Mouse (Mus musculus) hindbrain, embryonic 15.5 days (tissue): ENCODE data around the gene Csnk1e. TPM values are rescaled to one million over a fixed set of nuclear protein-coding genes. Genes with fewer than 3 reads are reported as not detected.

Source experiments
- ATAC-seq: fragments of 200-750 bp; cut with Nextera tagmentation; 2 replicates; pipeline ENCODE4 v1.8.0; 2017; ENCODE audit warnings: low read depth, moderate number of reproducible peaks, moderate TSS enrichment; ENCODE audit not compliant: low FRiP score
- H3K27ac ChIP-seq: fragments of 300-500 bp; sonication (generic); replicated peaks from 2 replicates; pipeline ENCODE4 v1.5.1; 2015; ENCODE audit warnings: mild to moderate bottlenecking, inconsistent platforms
- H3K27me3 ChIP-seq: fragments of 300-500 bp; sonication (generic); 2 replicates; pipeline ENCODE4 v1.6.1; 2015; ENCODE audit warnings: control low read depth, inconsistent platforms
- H3K36me3 ChIP-seq: fragments of 300-500 bp; sonication (generic); 2 replicates; pipeline ENCODE4 v1.6.1; 2015; ENCODE audit warnings: control low read depth, inconsistent platforms
- H3K4me1 ChIP-seq: fragments of 300-500 bp; sonication (generic); replicated peaks from 2 replicates; pipeline ENCODE4 v1.6.1; 2015; ENCODE audit warnings: control low read depth, inconsistent platforms
- H3K4me2 ChIP-seq: fragments of 300-500 bp; sonication (generic); 2 replicates; pipeline ENCODE4 v1.6.1; 2015; ENCODE audit warnings: moderate library complexity, mild to moderate bottlenecking, inconsistent platforms
- H3K4me3 ChIP-seq: fragments of 300-500 bp; sonication (generic); 2 replicates; pipeline ENCODE4 v1.5.1; 2015; ENCODE audit warnings: mild to moderate bottlenecking, inconsistent platforms
- H3K9ac ChIP-seq: fragments of 300-500 bp; sonication (generic); 2 replicates; pipeline ENCODE4 v1.6.1; 2015; ENCODE audit warnings: inconsistent platforms
- H3K9me3 ChIP-seq: fragments of 300-500 bp; sonication (generic); 2 replicates; pipeline ENCODE4 v1.6.1; 2016; ENCODE audit warnings: control low read depth, inconsistent platforms
- WGBS: fragments of 180-500 bp; shearing (Covaris S2); methylation state at CpG from one replicate; pipeline ENCODE4 v1.1.7; 2015; 5-methylcytosine and 5-hydroxymethylcytosine counted together
- polyA plus RNA-seq: library from polyadenylated mRNA; unstranded; fragments of >200 nt; fragmentation: Nextera tagmentation; extraction: Ambion mirVana; gene quantifications from 2 replicates; pipeline ENCODE4 v1.2.1, GENCODE M21; 2015

The Csnk1e gene
- polyA plus RNA-seq, 1 experiment from 2014 or later, result 234 TPM

DNA sequence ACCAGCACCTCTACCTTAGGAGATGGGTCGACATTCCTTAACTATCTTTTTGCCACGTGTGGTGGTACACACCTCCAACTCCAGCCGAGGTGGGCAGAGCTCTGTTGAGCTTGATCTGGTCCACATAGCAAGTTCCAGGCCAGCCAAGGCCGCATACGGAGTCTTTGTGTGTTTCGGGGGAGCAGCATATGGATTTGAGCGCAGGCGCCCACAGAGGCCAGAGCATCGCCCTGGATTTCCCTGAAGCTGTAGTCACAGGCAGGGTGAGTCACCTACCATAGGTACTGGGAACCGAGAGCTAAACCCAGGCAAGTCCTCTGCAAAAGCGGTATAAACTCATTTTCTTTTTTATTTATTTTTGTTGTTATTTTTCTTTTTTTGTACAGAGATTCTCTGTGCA lies 23.0 kb downstream of the Csnk1e start:
- no peak overlapping the region for H3K9ac ChIP-seq
- no peak overlapping the region for H3K4me2 ChIP-seq
- no peak overlapping the region for H3K4me3 ChIP-seq
- 0 out of 2 replicates have a peak overlapping the region, but pooled peaks have one; percentile 19 for H3K27ac ChIP-seq
- no peak for ATAC-seq
- WGBS, result 89% methylated on average over 11 of the region's 11 CpGs
- peaks cover 41% of the 10 kb centered on the region for H3K4me1 ChIP-seq
- no peaks in the 10 kb centered on the region for H3K9me3 ChIP-seq
- H3K27me3 ChIP-seq, result no peaks in the 10 kb centered on the region
- peaks cover 56% of the 10 kb centered on the region for H3K36me3 ChIP-seq

GRCm38 (mm10) chr15:79431925-79432324 lies 23.4 kb downstream of the Csnk1e start:
- H3K9ac ChIP-seq, result no peak overlapping the region
- no peaks in the 10 kb centered on the region for H3K27me3 ChIP-seq
- H3K36me3 ChIP-seq, result peaks cover 60% of the 10 kb centered on the region
- H3K4me1 ChIP-seq, result peaks cover 37% of the 10 kb centered on the region
- no peak for ATAC-seq
- H3K4me2 ChIP-seq, result no peak overlapping the region
- H3K4me3 ChIP-seq, result no peak overlapping the region
- H3K27ac ChIP-seq, result 0 out of 2 replicates have a peak overlapping the region, but pooled peaks have one; percentile 19
- WGBS, result 79% methylated on average over 7 of the region's 7 CpGs
- no peaks in the 10 kb centered on the region for H3K9me3 ChIP-seq

DNA sequence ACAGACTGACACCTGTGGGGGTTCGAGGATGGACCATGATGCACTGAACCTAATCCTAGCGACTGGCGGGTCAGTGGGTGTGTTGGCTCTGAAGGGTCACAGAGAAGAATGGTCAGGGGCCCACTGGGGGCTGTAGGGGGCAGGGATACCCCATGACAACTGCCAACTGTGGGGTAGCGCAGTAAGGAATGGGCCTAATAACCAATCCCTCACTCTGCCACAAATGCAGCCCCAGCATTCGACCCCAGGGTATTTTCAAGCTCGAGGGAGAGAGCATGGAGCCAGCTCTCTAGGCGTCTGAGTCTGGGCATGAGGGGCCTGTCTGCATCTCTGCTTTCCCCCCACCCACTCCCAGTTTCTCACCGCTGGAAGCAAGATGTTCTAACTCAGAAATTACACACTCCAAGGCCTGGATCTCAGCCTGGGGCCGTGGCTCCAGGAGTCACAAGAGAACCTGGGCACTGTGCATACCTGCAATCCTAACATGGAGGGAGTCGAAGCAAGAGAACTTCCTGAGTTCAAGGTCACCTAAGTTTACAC lies 24.8 kb downstream of the Csnk1e start:
- no peak overlapping the region for H3K27ac ChIP-seq
- WGBS, result 73% methylated on average over 10 of the region's 10 CpGs
- H3K9me3 ChIP-seq, result no peaks in the 10 kb centered on the region
- H3K4me3 ChIP-seq, result no peak overlapping the region
- ATAC-seq, result 0 out of 2 replicates have a peak, but pooled peaks have one; percentile 29
- H3K4me2 ChIP-seq, result no peak overlapping the region
- peaks cover 73% of the 10 kb centered on the region for H3K36me3 ChIP-seq
- no peak overlapping the region for H3K9ac ChIP-seq
- peaks cover 23% of the 10 kb centered on the region for H3K4me1 ChIP-seq
- H3K27me3 ChIP-seq, result no peaks in the 10 kb centered on the region

DNA sequence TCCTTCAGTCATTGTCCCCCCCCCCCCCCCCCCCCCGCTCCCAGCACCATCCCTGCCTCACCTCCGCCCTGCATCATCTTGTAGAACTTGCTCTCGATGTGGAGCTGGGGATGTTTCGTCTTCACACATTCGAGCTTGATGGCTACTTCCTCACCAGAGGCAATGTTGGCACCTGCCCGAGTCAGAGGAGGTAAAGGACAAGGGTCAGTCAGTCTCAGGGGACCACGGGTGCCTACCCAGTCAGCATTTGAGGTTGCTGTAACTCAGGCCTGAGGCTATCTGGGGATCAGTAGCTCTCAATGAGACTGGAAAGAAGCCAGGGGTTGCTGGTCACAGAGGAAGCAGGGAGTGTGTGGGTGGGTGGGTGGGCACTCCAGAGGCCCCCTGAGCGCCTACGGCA lies 25.4 kb downstream of the Csnk1e start:
- 89% methylated on average over 8 of the region's 9 CpGs for WGBS
- peaks cover 75% of the 10 kb centered on the region for H3K36me3 ChIP-seq
- no peak for ATAC-seq
- no peak overlapping the region for H3K9ac ChIP-seq
- peaks cover 17% of the 10 kb centered on the region for H3K4me1 ChIP-seq
- no peak overlapping the region for H3K4me2 ChIP-seq
- H3K27ac ChIP-seq, result no peak overlapping the region
- H3K4me3 ChIP-seq, result no peak overlapping the region
- H3K9me3 ChIP-seq, result no peaks in the 10 kb centered on the region
- no peaks in the 10 kb centered on the region for H3K27me3 ChIP-seq

DNA sequence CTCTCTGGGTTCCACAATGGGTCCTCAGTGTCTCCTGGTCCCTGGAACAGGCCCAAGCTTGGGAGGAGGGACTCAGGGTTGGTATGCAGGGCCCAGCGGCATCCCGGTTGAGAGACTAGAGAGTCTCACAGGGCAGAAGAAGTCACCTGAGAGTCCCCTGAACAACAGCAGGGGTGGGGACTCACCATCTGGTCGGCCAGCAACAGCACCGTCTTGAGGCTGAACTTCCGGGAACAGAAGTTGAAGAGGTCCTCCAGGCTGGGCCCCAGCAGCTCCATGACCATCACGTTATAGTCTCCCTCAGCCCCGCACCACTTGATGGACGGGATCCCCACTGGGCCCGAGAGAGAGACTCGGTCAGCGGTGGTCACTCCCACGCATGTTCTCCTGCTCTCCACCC lies 25.8 kb downstream of the Csnk1e start:
- Histone ChIP-seq H3K9me3 (no peaks in the 10 kb centered on the region), H3K27ac (no peak overlapping the region), H3K4me2 (no peak overlapping the region), H3K27me3 (no peaks in the 10 kb centered on the region), H3K9ac (no peak overlapping the region), H3K4me1 (0 out of 2 replicates have a peak, but pooled peaks cover 13% of the 10 kb centered on the region), H3K4me3 (no peak overlapping the region), H3K36me3 (peaks cover 76% of the 10 kb centered on the region)
- 78% methylated on average over 12 of the region's 12 CpGs for WGBS
- ATAC-seq, result no peak

DNA sequence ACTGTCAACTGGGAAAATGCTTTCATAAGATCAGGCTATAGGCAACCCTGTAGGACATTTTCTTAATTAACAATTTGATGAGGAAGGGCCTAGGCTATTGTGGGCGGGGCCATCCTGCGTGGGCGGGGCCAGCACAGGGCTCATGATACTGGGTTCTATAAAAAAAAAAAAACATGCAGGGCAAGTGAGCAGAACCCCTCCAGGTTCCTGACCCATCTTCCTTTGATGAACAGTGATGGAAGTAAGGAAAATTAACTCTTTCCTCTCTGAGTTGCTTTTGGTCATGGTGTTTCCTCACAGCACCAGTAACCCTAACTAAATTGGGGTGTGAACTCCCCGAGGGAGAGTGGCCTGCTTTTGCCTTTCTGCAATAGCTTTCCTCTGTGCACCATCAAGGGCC lies 26.8 kb downstream of the Csnk1e start:
- H3K36me3 ChIP-seq, result peaks cover 76% of the 10 kb centered on the region
- WGBS, result 78% methylated on average over 4 of the region's 4 CpGs
- H3K27me3 ChIP-seq, result no peaks in the 10 kb centered on the region
- H3K4me2 ChIP-seq, result no peak overlapping the region
- no peak overlapping the region for H3K4me3 ChIP-seq
- no peak for ATAC-seq
- no peaks in the 10 kb centered on the region for H3K9me3 ChIP-seq
- 0 out of 2 replicates have a peak, but pooled peaks cover 10% of the 10 kb centered on the region for H3K4me1 ChIP-seq
- no peak overlapping the region for H3K9ac ChIP-seq
- H3K27ac ChIP-seq, result no peak overlapping the region

GRCm38 (mm10) chr15:79427516-79427915 lies 27.9 kb downstream of the Csnk1e start:
- WGBS, result 81% methylated on average over 6 of the region's 6 CpGs
- no peak for ATAC-seq
- Histone ChIP-seq H3K4me1 (0 out of 2 replicates have a peak, but pooled peaks cover 4% of the 10 kb centered on the region), H3K4me3 (no peak overlapping the region), H3K36me3 (peaks cover 86% of the 10 kb centered on the region), H3K4me2 (no peak overlapping the region), H3K27ac (no peak overlapping the region), H3K9ac (no peak overlapping the region), H3K27me3 (no peaks in the 10 kb centered on the region), H3K9me3 (no peaks in the 10 kb centered on the region)

DNA sequence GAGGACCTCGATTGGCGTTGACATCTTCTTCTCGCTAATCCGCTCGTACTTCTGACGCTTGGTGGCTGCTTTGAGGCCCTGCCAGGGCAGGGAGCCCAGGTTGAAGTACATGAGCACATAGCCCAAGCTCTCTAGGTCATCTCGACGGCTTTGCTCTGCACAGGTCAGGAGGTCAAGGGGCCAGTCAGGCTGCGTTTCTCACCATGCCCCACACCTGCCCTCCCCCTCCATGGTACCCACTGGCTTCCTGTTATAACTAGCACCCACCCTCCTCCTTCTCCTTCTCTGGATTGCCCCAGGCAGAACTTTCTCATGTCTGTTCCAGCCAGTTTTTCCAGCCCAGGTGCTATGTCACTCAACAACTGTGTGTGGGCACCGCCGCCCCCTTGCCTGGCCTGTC lies 29.9 kb downstream of the Csnk1e start:
- H3K27ac ChIP-seq, result no peak overlapping the region
- peaks cover 90% of the 10 kb centered on the region for H3K36me3 ChIP-seq
- H3K4me1 ChIP-seq, result no peaks in the 10 kb centered on the region
- no peak for ATAC-seq
- no peak overlapping the region for H3K4me2 ChIP-seq
- H3K9me3 ChIP-seq, result no peaks in the 10 kb centered on the region
- H3K9ac ChIP-seq, result no peak overlapping the region
- no peak overlapping the region for H3K4me3 ChIP-seq
- WGBS, result 86% methylated on average over 11 of the region's 11 CpGs
- no peaks in the 10 kb centered on the region for H3K27me3 ChIP-seq

DNA sequence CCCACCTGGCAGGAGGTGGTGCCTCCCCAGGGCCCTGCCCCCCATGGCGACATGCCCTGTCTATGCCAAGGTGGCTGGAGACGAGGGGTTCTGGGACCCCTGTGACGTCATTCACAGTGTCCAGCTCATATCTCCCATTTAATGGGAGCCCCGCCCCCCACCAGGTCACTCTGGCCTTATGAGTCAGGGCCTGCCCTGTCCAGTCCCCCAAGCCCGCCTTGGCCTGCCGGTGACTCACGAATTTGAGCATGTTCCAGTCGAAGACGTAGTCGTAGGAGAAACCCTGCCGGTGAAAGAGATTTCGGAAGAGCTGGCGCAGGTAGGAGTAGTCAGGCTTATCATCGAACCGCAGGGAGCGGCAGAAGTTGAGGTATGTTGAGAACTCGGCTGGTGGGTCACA lies 30.8 kb downstream of the Csnk1e start:
- Histone ChIP-seq H3K27me3 (no peaks in the 10 kb centered on the region), H3K4me2 (no peak overlapping the region), H3K4me3 (no peak overlapping the region), H3K9me3 (no peaks in the 10 kb centered on the region), H3K9ac (no peak overlapping the region), H3K27ac (no peak overlapping the region), H3K4me1 (no peaks in the 10 kb centered on the region), H3K36me3 (peaks cover 97% of the 10 kb centered on the region)
- no peak for ATAC-seq
- 93% methylated on average over 17 of the region's 17 CpGs for WGBS

DNA sequence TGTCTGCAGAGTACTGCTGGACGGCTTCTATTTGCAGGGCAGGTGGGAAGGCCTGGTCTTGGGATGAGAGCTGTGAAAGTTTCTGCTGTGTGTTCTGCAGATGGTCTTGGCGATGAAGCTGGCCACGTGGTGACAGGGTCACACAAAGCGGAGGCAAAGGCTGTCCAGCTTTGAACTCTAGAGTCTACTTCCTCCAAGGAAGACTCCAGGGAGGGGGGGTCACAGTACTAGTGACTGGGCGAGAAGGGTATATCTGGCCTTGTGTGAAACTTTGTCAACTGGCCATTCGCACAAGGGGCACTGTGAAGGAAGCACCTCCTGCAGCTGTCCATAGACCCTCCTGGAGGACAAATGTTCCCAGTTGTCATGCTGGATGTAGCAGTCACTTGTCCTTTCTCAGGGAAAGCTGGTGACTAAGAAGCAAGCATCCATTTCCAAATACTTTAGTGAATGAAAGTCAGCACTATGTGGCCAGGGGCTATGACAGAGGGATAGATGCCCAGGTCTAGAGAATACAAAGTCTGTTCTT lies 32.6 kb downstream of the Csnk1e start:
- ATAC-seq, result no peak
- Histone ChIP-seq H3K27ac (no peak overlapping the region), H3K4me1 (no peaks in the 10 kb centered on the region)

DNA sequence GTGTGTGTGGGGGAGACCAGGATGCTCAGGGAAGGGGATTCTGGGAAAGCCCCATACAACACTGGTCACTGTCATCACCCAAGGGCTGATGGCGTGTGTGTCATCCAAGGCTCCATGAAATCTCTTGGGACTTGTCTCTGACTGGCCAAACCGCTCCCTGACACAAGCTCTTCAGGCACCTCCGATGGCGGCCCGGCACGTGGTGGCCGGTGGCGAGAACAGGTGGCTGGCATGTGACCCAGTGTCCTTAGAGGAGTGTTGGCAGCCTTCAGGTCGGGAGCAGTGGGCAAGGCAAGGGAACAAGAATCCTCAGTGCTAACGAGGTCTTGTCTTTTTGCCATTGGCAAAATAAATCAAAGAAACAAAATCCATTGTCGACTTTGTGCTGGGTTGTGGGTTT lies 36.7 kb downstream of the Csnk1e start:
- ATAC-seq, result no peak
- Histone ChIP-seq H3K27me3 (no peaks in the 10 kb centered on the region), H3K4me2 (no peak overlapping the region), H3K9ac (no peak overlapping the region), H3K27ac (no peak overlapping the region), H3K4me1 (no peaks in the 10 kb centered on the region), H3K4me3 (no peak overlapping the region), H3K9me3 (no peaks in the 10 kb centered on the region), H3K36me3 (peaks cover 65% of the 10 kb centered on the region)
- 89% methylated on average over 11 of the region's 11 CpGs for WGBS

More for the DNA sequence above, 32.6 kb downstream of the Csnk1e start:
- no peak overlapping the region for H3K4me2 ChIP-seq
- no peaks in the 10 kb centered on the region for H3K9me3 ChIP-seq
- H3K27me3 ChIP-seq, result no peaks in the 10 kb centered on the region
- no peak overlapping the region for H3K4me3 ChIP-seq
- 95% methylated on average over 6 of the region's 6 CpGs for WGBS
- peaks cover 95% of the 10 kb centered on the region for H3K36me3 ChIP-seq
- no peak overlapping the region for H3K9ac ChIP-seq

DNA sequence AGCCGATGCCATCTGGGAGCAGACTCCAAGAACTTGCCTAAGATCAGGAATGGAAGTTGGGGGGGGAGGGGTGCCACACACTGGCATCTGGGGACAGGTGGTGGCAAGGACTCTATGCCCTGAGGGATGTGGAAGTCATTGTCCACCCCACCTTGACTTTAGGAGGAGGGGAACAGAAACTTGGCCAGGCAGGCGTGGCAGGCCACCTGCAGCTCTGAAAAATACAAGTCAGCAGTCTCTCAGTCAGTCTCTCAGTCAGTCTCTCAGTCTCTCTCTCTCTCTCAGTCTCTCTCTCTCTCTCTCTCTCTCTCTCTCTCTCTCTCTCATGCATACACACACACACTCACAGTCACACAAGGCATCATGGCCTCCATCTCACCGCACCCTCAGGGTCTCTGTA lies 37.1 kb downstream of the Csnk1e start:
- Histone ChIP-seq H3K36me3 (peaks cover 61% of the 10 kb centered on the region), H3K4me1 (no peaks in the 10 kb centered on the region), H3K4me3 (no peak overlapping the region), H3K27me3 (no peaks in the 10 kb centered on the region), H3K9me3 (no peaks in the 10 kb centered on the region), H3K27ac (no peak overlapping the region), H3K9ac (no peak overlapping the region), H3K4me2 (no peak overlapping the region)
- ATAC-seq, result no peak
- 84% methylated on average over 3 of the region's 3 CpGs for WGBS

DNA sequence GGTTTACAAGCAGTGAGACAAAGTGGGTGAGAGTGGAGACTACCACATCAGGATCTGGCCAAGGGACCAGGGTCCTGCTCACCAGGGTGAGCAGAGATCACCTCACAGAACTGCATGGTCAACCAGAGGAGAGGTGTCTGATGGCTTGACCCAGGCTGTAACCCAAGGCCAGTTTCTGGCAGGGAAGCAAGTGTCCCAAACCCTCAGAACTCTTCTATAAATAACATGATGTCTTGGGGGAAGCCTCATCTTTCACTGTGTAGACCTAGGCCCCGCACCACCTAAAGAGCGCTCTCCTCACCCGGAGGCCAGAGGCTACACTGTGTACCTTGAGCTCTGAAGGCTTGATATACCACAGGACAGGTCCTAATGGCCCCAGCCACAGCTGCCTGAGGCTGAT lies 38.0 kb downstream of the Csnk1e start:
- Histone ChIP-seq H3K9ac (no peak overlapping the region), H3K4me2 (no peak overlapping the region), H3K4me1 (no peaks in the 10 kb centered on the region), H3K27ac (no peak overlapping the region), H3K36me3 (peaks cover 52% of the 10 kb centered on the region), H3K4me3 (no peak overlapping the region), H3K9me3 (no peaks in the 10 kb centered on the region), H3K27me3 (no peaks in the 10 kb centered on the region)
- no peak for ATAC-seq
- WGBS, result 98% methylated on average over 3 of the region's 3 CpGs
